Mouse (Mus musculus): ENCODE data around the gene Lrrk1.

DNA sequence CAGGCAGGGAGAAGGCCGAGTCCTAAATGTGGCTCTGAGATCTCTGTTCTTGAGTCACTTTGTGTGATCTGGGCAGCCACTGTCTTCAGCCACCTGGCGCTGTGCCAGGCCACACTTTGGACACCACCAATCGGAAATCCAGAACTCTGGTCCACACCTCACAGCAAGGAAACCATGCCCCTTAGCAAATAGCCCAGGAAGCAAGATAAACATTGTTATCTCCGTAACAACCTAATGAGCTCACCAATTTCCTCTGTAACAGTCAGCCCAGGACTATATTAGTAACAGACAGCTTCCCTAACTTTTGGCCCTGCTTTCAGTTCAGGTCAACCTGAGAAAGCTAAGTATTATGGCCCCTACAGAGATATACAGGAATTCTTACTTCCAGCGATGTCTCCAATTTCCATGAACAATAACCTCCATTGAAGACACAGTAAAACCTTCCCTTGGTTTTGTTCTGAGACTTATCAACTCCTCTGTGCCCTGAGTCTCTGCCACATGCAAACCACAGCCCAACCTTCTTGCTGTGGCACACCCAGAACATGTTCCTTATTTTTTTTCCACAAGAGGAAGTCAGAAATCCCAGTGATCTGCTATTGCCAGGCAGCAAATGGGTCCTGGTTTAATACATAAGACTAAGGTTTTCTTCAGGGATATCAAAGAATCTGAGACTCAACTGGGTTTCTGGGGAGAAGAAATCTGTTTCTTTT lies 78.8 kb downstream of the Lrrk1 start:
- TF ChIP-seq EP300 (IDR thresholded peaks at IDR 0.05; ENCODE audit: low read depth) (no peak; the same call in 1 of the 2 replicates), CTCF (IDR thresholded peaks at IDR 0.05; ENCODE audit: low read depth) (no peak)

All from liver, postnatal 0 days (tissue).